Mouse (Mus musculus) stomach, postnatal 0 days (tissue): ENCODE measurements around the gene P2ry4.

Source experiments
- CTCF ChIP-seq: IDR thresholded peaks from 2 replicates; pipeline ENCODE4 v1.5.1; 2016; ENCODE audit warnings: antibody characterized with exemption, low read depth, mild to moderate bottlenecking, moderate library complexity
- EP300 ChIP-seq: optimal IDR thresholded peaks from 2 replicates; pipeline ENCODE3; 2016; ENCODE audit warnings: antibody characterized with exemption

DNA sequence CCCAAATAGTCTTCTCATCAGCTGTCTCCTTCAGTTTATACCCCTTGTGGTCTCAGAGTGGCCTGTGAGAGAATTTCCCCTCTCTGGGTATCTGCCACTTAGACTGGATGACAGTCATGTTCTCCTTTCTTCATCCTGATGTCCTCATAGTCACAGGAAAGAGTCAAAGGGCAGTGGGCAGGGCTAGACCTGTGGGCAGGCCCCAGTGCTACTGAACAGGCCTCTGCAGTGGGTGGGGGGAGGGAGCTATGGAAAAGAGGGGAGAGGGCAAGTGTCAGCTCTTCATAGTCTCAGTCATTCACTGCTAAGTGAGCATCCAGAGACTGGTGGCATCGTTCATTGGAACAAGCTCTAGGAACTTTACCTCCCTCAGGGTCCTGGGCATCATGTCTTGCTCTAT is 22.7 kb downstream of the P2ry4 start, which contains the start of gene Awat1:
- TF ChIP-seq CTCF, result no peak
- no peak for TF ChIP-seq EP300
